Mouse (Mus musculus) olfactory bulb, adult 2 months (tissue): ENCODE measurements around the gene Gm20737. TPM values are rescaled to one million over a fixed set of nuclear protein-coding genes. Genes with fewer than 3 reads are reported as not detected.
"Not testable (repeated sequence)": the region's sequence is repeated elsewhere in the genome, so short reads cannot be mapped to it uniquely, and the experiment has no call there.

Experiments
- H3K27ac ChIP-seq: fragments of 200-500 bp; 2 replicates; pipeline ENCODE4 v1.5.1; 2012; ENCODE audit warnings: low read depth, low read length; ENCODE audit not compliant: insufficient read depth
- H3K4me1 ChIP-seq: fragments of 200-500 bp; 2 replicates; pipeline ENCODE4 v1.6.1; 2012; ENCODE audit warnings: low read length; ENCODE audit not compliant: control insufficient read depth, insufficient read depth
- H3K4me3 ChIP-seq: fragments of 200-500 bp; 2 replicates; pipeline ENCODE4 v1.5.1; 2012; ENCODE audit warnings: mild to moderate bottlenecking, low read depth, low read length, moderate library complexity; ENCODE audit not compliant: insufficient read depth
- WGBS: fragments of 180-500 bp; shearing (Covaris S2); methylation state at CpG from one replicate; pipeline ENCODE4 v1.1.7; 2018; 5-methylcytosine and 5-hydroxymethylcytosine counted together
- polyA plus RNA-seq: library from polyadenylated mRNA; stranded (reverse); fragments of >200 nt; gene quantifications from 2 replicates; pipeline ENCODE4 v1.2.4, GENCODE M21; 2012; ENCODE audit warnings: low replicate concordance; ENCODE audit not compliant: missing spikeins, insufficient read depth, insufficient read length

Gene Gm20737
- polyA plus RNA-seq, result not detected in 2 replicates

- not testable (repeated sequence) for H3K4me1 ChIP-seq, H3K27ac ChIP-seq, H3K4me3 ChIP-seq
Measured at GRCm38 (mm10) chrY:10535942-10536341, at the start of gene Gm20737. TSS of gene Gm20737 (minus strand) at chrY:10536042.

- WGBS, result 80% methylated on average over 5 of the region's 5 CpGs
- H3K4me3 ChIP-seq, H3K27ac ChIP-seq, H3K4me1 ChIP-seq: not testable (repeated sequence)
Measured at GRCm38 (mm10) chrY:10553153-10553552, 17.3 kb upstream of the Gm20737 start, which contains the start of gene Gm21775. TSS of gene Gm21775 (plus strand) at chrY:10553453.

Other genes with a start within 250 kb of the Gm20737 start
- not detected in 2 replicates for gene Gm20834, start 211.5 kb downstream of the Gm20737 start, polyA plus RNA-seq
- not detected in 2 replicates for gene Gm28510, start 123.3 kb downstream of the Gm20737 start, polyA plus RNA-seq
- gene Gm21775, start 17.4 kb upstream of the Gm20737 start, polyA plus RNA-seq, result not detected in 2 replicates
- not detected in 2 replicates for gene Gm21900, start 80.3 kb upstream of the Gm20737 start, polyA plus RNA-seq
- not detected in 2 replicates for gene Gm20777, start 216.4 kb upstream of the Gm20737 start, polyA plus RNA-seq